Mouse (Mus musculus) lung, postnatal 36 days (tissue): ENCODE measurements around the gene Btbd35f13.
"Not testable (repeated sequence)": the region's sequence is repeated elsewhere in the genome, so short reads cannot be mapped to it uniquely, and the experiment has no call there.

Experiments used
- DNase-seq: peaks from one replicate; pipeline ENCODE4 v3.0.0; 2022; ENCODE audit warnings: mixed read lengths

Btbd35f13 gene

DNA sequence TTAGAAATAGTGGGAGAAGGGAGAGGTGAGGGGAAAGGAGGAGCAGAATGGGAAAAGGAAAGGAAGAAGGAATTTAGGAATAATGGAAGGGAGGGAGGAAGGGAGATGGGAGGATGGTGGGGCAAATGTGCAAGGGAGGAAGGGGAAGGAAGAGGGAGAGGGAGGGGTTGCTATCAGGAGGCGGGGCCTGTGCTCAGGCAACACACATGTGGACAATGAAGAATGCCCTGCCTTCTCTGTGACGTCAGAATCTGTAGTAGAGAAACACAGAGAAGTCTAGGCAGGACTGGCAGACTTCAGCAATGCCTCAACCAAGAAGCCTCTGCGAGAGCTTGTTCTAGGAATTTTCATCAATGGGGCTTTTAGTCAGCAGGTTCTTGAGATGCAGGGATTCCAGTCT lies at the start of gene Btbd35f13:
TSS of gene Btbd35f13 (plus strand) at position 301 of the 400 bp plus-strand sequence.
- not testable (repeated sequence) for DNase-seq

DNA sequence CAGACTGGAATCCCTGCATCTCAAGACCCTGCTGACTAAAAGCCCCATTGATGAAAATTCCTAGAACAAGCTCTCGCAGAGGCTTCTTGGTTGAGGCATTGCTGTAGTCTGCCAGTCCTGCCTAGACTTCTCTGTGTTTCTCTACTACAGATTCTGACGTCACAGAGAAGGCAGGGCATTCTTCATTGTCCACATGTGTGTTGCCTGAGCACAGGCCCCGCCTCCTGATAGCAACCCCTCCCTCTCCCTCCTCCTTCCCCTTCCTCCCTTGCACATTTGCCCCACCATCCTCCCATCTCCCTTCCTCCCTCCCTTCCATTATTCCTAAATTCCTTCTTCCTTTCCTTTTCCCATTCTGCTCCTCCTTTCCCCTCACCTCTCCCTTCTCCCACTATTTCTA lies 45.3 kb downstream of the Btbd35f13 start, which contains the start of gene Btbd35f14:
TSS of gene Btbd35f14 (minus strand) at position 101 of the 400 bp plus-strand sequence.
- not testable (repeated sequence) for DNase-seq
